Mouse (Mus musculus) olfactory bulb, adult 2 months (tissue): ENCODE data around the gene Btbd9.

Experiments used
- CTCF ChIP-seq: fragments of 200-500 bp; IDR thresholded peaks from 2 replicates; pipeline ENCODE4 v1.5.1; 2012; ENCODE audit warnings: low read depth, mild to moderate bottlenecking, low read length, moderate library complexity; ENCODE audit not compliant: insufficient read depth
- POLR2A ChIP-seq: fragments of 200-500 bp; IDR thresholded peaks from 2 replicates; pipeline ENCODE4 v1.6.1; 2012; ENCODE audit warnings: mild to moderate bottlenecking, low read depth, low read length, moderate library complexity; ENCODE audit not compliant: insufficient read depth

- TF ChIP-seq CTCF, result no peak
- no peak for TF ChIP-seq POLR2A
Observed at GRCm38 (mm10) chr17:30391220-30391619, 185.1 kb downstream of the Btbd9 start.
